Mouse (Mus musculus): ENCODE results near the gene Tpcn1. TPM values are rescaled to one million over a fixed set of nuclear protein-coding genes. Genes with fewer than 3 reads are reported as not detected.

The Tpcn1 gene
- polyA plus RNA-seq, 1 experiment from 2014 or later: 29.7 TPM

- 67% methylated on average over 16 of the region's 16 CpGs for WGBS
- H3K4me2 ChIP-seq: no peak overlapping the region
- no peak overlapping the region for H3K4me3 ChIP-seq (ENCODE audit: low read depth, low read length)
- no peak overlapping the region for H3K27ac ChIP-seq (ENCODE audit: low read depth, low read length)
- H3K9ac ChIP-seq (ENCODE audit: low read depth, low read length): no peak overlapping the region
- no peak for ATAC-seq (replicated peaks; ENCODE audit: low FRiP score)
- DNase-seq (ENCODE audit: low spot score): no peak
- no peaks in the 10 kb centered on the region for H3K27me3 ChIP-seq (replicated peaks; ENCODE audit: control insufficient read depth, insufficient read depth, low read length)
- H3K36me3 ChIP-seq (ENCODE audit: control insufficient read depth, insufficient read depth, low read length): no peaks in the 10 kb centered on the region
- peaks cover 28% of the 10 kb centered on the region for H3K4me1 ChIP-seq (replicated peaks; ENCODE audit: control insufficient read depth, insufficient read depth, low read length)
- H3K9me3 ChIP-seq (ENCODE audit: control insufficient read depth, low read length): peaks cover 3% of the 10 kb centered on the region; the same call in 1 of the 2 replicates
Measured at GRCm38 (mm10) chr5:120590356-120591010, 2.0 kb upstream of the Tpcn1 start.

- no peaks in the 10 kb centered on the region for H3K27me3 ChIP-seq (replicated peaks; ENCODE audit: control insufficient read depth, insufficient read depth, low read length)
- ATAC-seq (replicated peaks; ENCODE audit: low FRiP score) (peak; percentile 55), DNase-seq (ENCODE audit: low spot score) (no peak)
- H3K4me3 ChIP-seq (ENCODE audit: low read depth, low read length): peak overlapping the region; percentile 93
- 2% methylated on average over 26 of the region's 29 CpGs for WGBS
- peaks cover 19% of the 10 kb centered on the region for H3K36me3 ChIP-seq (ENCODE audit: control insufficient read depth, insufficient read depth, low read length)
- H3K9me3 ChIP-seq (ENCODE audit: control insufficient read depth, low read length): peaks cover 3% of the 10 kb centered on the region; the same call in 1 of the 2 replicates
- peak overlapping the region; percentile 88 for H3K9ac ChIP-seq (ENCODE audit: low read depth, low read length)
- H3K27ac ChIP-seq (ENCODE audit: low read depth, low read length): peak overlapping the region; percentile 84
- H3K4me2 ChIP-seq: peak overlapping the region; percentile 97
- H3K4me1 ChIP-seq (replicated peaks; ENCODE audit: control insufficient read depth, insufficient read depth, low read length): peaks cover 36% of the 10 kb centered on the region
Measured at GRCm38 (mm10) chr5:120587940-120588568, 419 bp downstream of the Tpcn1 start.

- Histone ChIP-seq H3K9ac (ENCODE audit: low read depth, low read length) (peak overlapping the region; percentile 88), H3K27me3 (replicated peaks; ENCODE audit: control insufficient read depth, insufficient read depth, low read length) (no peaks in the 10 kb centered on the region), H3K9me3 (ENCODE audit: control insufficient read depth, low read length) (peaks cover 3% of the 10 kb centered on the region; the same call in 1 of the 2 replicates), H3K4me3 (ENCODE audit: low read depth, low read length) (peak overlapping the region; percentile 93), H3K4me2 (peak overlapping the region; percentile 97), H3K4me1 (replicated peaks; ENCODE audit: control insufficient read depth, insufficient read depth, low read length) (peaks cover 36% of the 10 kb centered on the region), H3K36me3 (ENCODE audit: control insufficient read depth, insufficient read depth, low read length) (peaks cover 21% of the 10 kb centered on the region), H3K27ac (ENCODE audit: low read depth, low read length) (peak overlapping the region; percentile 84)
- 13% methylated on average over 9 of the region's 9 CpGs for WGBS
- peak; percentile 58 for ATAC-seq (replicated peaks; ENCODE audit: low FRiP score)
- DNase-seq (ENCODE audit: low spot score): no peak
Measured at GRCm38 (mm10) chr5:120587616-120587926, 902 bp downstream of the Tpcn1 start.

GRCm38 (mm10) chr5:120586741-120587615 lies 1.5 kb downstream of the Tpcn1 start:
- 8% methylated on average over 17 of the region's 17 CpGs for WGBS
- H3K27me3 ChIP-seq (replicated peaks; ENCODE audit: control insufficient read depth, insufficient read depth, low read length): no peaks in the 10 kb centered on the region
- peak overlapping the region; percentile 84 for H3K27ac ChIP-seq (ENCODE audit: low read depth, low read length)
- H3K4me1 ChIP-seq (replicated peaks; ENCODE audit: control insufficient read depth, insufficient read depth, low read length): peaks cover 36% of the 10 kb centered on the region
- ATAC-seq (replicated peaks; ENCODE audit: low FRiP score) (peak; percentile 33), DNase-seq (ENCODE audit: low spot score) (no peak)
- peak overlapping the region; percentile 97 for H3K4me2 ChIP-seq
- peak overlapping the region; percentile 88 for H3K9ac ChIP-seq (ENCODE audit: low read depth, low read length)
- peaks cover 3% of the 10 kb centered on the region; the same call in 1 of the 2 replicates for H3K9me3 ChIP-seq (ENCODE audit: control insufficient read depth, low read length)
- H3K36me3 ChIP-seq (ENCODE audit: control insufficient read depth, insufficient read depth, low read length): peaks cover 21% of the 10 kb centered on the region
- peak overlapping the region; percentile 93 for H3K4me3 ChIP-seq (ENCODE audit: low read depth, low read length)

DNA sequence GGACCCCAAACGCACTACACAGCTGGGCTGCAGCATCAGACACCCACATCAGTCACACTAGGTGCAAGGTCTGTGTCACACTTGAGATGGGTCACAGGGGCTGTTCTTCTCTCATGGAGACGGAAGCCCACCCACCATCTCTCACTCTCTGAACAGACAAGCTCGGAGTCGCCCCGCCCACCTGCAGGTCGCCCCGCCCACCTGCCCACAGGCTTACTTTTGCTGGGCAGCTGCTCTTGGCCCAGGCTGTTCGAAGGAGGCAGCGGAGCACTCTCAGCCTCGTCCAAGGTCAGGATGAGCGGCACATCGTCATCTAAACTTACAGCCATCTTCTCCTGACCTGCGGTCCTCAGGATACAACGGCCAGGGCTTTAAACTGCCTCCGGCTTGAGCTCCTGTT lies 3.5 kb downstream of the Tpcn1 start:
- H3K9ac ChIP-seq (ENCODE audit: low read depth, low read length): no peak overlapping the region
- no peak overlapping the region for H3K4me3 ChIP-seq (ENCODE audit: low read depth, low read length)
- no peak overlapping the region for H3K27ac ChIP-seq (ENCODE audit: low read depth, low read length)
- no peaks in the 10 kb centered on the region for H3K9me3 ChIP-seq (ENCODE audit: control insufficient read depth, low read length)
- DNase-seq (ENCODE audit: low spot score) (no peak), ATAC-seq (replicated peaks; ENCODE audit: low FRiP score) (no peak)
- H3K36me3 ChIP-seq (ENCODE audit: control insufficient read depth, insufficient read depth, low read length): peaks cover 21% of the 10 kb centered on the region
- H3K4me1 ChIP-seq (replicated peaks; ENCODE audit: control insufficient read depth, insufficient read depth, low read length): peaks cover 32% of the 10 kb centered on the region
- H3K4me2 ChIP-seq: no peak overlapping the region
- WGBS: 58% methylated on average over 15 of the region's 15 CpGs
- H3K27me3 ChIP-seq (replicated peaks; ENCODE audit: control insufficient read depth, insufficient read depth, low read length): no peaks in the 10 kb centered on the region

DNA sequence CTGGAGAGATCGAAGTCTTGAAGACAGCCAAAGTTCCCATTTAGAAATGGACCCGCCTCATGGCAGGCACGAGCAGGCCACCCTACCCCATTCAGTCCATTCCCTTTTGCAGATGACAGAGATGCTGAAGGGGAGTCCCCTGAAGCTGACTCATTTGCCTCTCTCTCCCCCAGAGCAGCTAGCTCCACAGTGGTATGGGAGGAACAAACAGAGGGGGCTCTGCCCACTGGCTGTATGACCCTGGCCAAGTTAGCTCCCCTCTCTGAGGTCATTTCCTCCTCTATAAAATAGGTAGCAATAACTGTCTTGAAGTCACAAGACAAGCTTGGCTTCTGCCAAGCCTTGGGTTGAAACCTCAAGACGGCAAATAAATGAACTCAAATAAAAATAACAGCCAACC lies 5.0 kb downstream of the Tpcn1 start:
- peaks cover 23% of the 10 kb centered on the region for H3K36me3 ChIP-seq (ENCODE audit: control insufficient read depth, insufficient read depth, low read length)

GRCm38 (mm10) chr5:120582002-120582401 lies 6.5 kb downstream of the Tpcn1 start:
- H3K4me3 ChIP-seq (ENCODE audit: low read depth, low read length): no peak overlapping the region
- H3K27me3 ChIP-seq (replicated peaks; ENCODE audit: control insufficient read depth, insufficient read depth, low read length): no peaks in the 10 kb centered on the region
- H3K4me2 ChIP-seq: no peak overlapping the region
- no peak overlapping the region for H3K27ac ChIP-seq (ENCODE audit: low read depth, low read length)
- peaks cover 23% of the 10 kb centered on the region for H3K36me3 ChIP-seq (ENCODE audit: control insufficient read depth, insufficient read depth, low read length)
- 77% methylated on average over 9 of the region's 9 CpGs for WGBS
- peaks cover 47% of the 10 kb centered on the region for H3K4me1 ChIP-seq (replicated peaks; ENCODE audit: control insufficient read depth, insufficient read depth, low read length)
- H3K9me3 ChIP-seq (ENCODE audit: control insufficient read depth, low read length): no peaks in the 10 kb centered on the region
- H3K9ac ChIP-seq (ENCODE audit: low read depth, low read length): no peak overlapping the region
- DNase-seq (ENCODE audit: low spot score): no peak
- no peak for ATAC-seq (replicated peaks; ENCODE audit: low FRiP score)

More for the DNA sequence above, 5.0 kb downstream of the Tpcn1 start:
- H3K27me3 ChIP-seq (replicated peaks; ENCODE audit: control insufficient read depth, insufficient read depth, low read length): no peaks in the 10 kb centered on the region
- no peak overlapping the region for H3K27ac ChIP-seq (ENCODE audit: low read depth, low read length)
- WGBS: 90% methylated on average over 4 of the region's 4 CpGs
- H3K9ac ChIP-seq (ENCODE audit: low read depth, low read length): no peak overlapping the region
- no peak for DNase-seq (ENCODE audit: low spot score)
- H3K4me2 ChIP-seq: no peak overlapping the region
- ATAC-seq (replicated peaks; ENCODE audit: low FRiP score): no peak
- no peaks in the 10 kb centered on the region for H3K9me3 ChIP-seq (ENCODE audit: control insufficient read depth, low read length)
- H3K4me1 ChIP-seq (replicated peaks; ENCODE audit: control insufficient read depth, insufficient read depth, low read length): peaks cover 39% of the 10 kb centered on the region
- no peak overlapping the region for H3K4me3 ChIP-seq (ENCODE audit: low read depth, low read length)

DNA sequence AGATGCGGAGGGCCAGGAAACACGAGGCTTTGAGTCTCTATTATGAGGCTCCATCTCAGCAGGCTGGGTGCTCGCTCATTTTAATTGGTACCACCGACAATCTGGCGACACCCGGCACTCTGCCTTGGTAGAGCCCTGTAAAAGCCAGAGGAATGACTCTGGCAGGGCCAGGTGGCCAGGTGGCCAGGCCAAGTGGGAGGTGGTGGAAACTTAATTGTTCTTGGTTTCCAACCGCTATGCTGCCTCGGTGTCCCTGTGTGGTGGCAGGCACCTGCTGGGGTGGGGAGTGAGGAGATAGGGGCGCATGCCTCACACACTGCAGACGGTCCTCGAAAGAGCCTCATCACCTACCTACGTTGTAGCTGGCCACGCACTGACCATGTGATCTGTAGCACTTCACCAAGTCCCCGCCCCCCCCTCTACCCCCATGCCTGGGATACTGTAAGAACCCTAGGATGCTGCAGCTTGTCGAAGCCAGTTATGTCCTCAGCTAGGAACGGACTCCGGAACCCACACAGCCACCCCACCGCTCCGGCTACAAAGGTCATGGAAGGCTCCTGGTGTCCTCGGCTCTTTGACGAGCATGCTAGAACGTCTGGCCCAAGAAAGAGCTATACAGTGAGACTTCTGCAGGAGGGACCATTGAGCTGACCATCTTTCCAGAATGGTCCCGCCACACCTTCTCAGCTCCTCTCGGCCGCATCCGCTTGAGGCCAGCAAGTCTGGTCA lies 8.4 kb downstream of the Tpcn1 start:
- Histone ChIP-seq H3K9ac (ENCODE audit: low read depth, low read length) (no peak overlapping the region), H3K9me3 (ENCODE audit: control insufficient read depth, low read length) (no peaks in the 10 kb centered on the region), H3K27me3 (replicated peaks; ENCODE audit: control insufficient read depth, insufficient read depth, low read length) (no peaks in the 10 kb centered on the region), H3K4me3 (ENCODE audit: low read depth, low read length) (no peak overlapping the region), H3K27ac (ENCODE audit: low read depth, low read length) (no peak overlapping the region), H3K4me1 (replicated peaks; ENCODE audit: control insufficient read depth, insufficient read depth, low read length) (peaks cover 37% of the 10 kb centered on the region), H3K4me2 (no peak overlapping the region), H3K36me3 (ENCODE audit: control insufficient read depth, insufficient read depth, low read length) (peaks cover 22% of the 10 kb centered on the region)
- DNase-seq (ENCODE audit: low spot score) (no peak), ATAC-seq (replicated peaks; ENCODE audit: low FRiP score) (no peak)
- 89% methylated on average over 26 of the region's 26 CpGs for WGBS
